Mouse (Mus musculus): Measurements from ENCODE around the gene Zfp105. TPM values are rescaled to one million over a fixed set of nuclear protein-coding genes. Genes with fewer than 3 reads are reported as not detected.

The Zfp105 gene
- polyA plus RNA-seq (2021; fragmentation: Nextera tagmentation): 4.4 and 4.9 TPM in 2 replicates
- long read RNA-seq, experiment 1, transcript Zfp105-201 (4 exons, 2,010 nt): major isoform, 7 of 10 reads
- long read RNA-seq, experiment 1, partial matches to known transcripts: 3 of 10 reads
- long read RNA-seq, experiment 1, other reads (novel, unspliced or antisense): 0 of 10 reads
- long read RNA-seq, experiment 2, transcript Zfp105-201 (4 exons, 2,010 nt): major isoform, 45 of 51 reads
- long read RNA-seq, experiment 2, partial matches to known transcripts: 0 of 51 reads
- long read RNA-seq, experiment 2, other reads (novel, unspliced or antisense): 2 of 51 reads

DNA sequence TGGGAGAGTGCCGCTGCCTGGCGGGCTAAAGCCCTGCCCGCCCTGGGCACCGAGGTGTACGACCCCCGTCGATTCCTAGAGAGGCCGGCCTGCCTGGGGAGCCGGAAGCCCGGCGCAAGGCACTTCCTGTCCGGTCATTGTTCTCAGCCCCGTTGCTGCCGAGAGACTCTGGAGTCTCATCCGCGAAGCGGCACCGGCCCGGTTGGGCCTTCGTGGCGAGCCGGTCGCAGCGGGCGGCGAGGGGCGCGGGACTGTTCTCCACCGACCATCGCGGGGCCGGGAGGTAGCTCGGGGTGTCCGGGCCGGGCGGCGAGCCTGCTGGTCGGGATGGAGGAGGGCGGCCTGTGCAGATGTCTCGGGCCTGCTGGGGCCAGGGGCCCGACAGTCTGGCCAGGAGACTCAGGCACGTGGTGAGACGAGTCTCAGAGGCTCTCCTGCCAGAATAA is at the start of gene Zfp105:
Zfp105 (plus strand) TSS at position 137 of the 446 bp plus-strand sequence.

DNA sequence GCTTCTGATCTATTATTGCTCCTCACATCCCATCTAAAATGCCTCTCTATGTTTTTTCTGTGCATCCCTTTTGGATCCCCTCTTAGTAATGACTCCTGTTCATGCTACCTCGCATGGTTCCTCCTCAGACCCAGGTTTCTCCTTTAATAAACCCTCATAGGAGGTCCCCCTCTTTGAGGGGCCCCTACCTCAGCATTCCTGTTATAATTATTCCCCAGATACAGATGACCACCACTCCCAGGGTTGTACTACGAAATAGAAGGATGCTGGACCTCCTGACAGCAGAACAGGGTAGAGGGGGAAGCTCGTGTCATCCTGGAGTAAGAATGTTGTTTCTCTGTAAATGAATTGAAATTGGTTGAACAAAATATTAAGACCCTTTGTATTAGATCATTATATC is 37.5 kb upstream of the Zfp105 start, which contains the start of gene Zkscan7:
Zkscan7 (plus strand) TSS at position 301 of the 400 bp plus-strand sequence.

DNA sequence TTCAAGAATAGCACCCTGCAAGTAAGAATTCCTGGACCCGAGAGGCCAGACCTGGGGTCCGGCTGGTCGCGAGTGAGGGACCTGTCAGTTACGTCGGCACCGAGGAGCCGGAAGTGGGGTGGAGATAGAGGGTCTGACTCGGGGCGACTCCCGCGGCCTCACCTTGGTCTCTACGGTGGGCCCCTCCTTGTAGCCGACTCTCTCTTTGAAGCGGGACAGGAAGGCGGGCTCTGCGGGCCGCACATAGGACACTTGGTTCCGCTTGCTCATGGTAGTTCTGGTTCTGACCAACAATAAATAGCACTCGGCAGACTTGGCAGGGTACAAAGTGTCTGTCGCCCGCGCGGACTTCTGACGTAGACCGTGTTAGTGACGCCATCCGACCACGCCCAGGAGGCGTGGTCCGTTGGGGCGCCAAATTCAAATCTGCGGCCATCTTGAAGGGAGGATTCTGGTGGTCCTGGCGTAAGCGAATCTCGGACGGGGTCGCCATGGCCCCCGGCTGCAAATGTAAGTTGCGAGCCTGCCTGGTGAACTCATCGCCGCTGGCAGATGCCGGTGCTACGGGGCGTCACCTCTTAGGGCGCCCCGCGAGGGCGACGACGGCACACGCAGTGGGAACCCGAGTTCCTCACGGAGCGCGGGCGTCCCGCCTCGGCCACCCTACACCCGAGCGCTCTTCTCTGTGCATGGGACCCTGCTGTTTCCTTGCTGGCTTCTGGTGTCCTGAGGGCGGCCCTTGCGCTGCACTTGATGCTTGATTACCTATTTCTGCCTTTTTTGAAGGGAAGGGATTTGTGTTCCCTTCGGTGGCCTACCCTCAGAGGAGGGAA is 28.0 kb downstream of the Zfp105 start, which contains the start of the genes 1110059G10Rik and Kif15:
1110059G10Rik (minus strand) TSS at position 358 of the 833 bp plus-strand sequence.
Kif15 (plus strand) TSS at position 404 of the 833 bp plus-strand sequence.

Other genes with a start within 250 kb of the Zfp105 start
- not detected in 2 replicates for gene Topaz1, start 175.7 kb upstream of the Zfp105 start, polyA plus RNA-seq (2021; fragmentation: Nextera tagmentation)
- gene Tcaim, start 117.5 kb upstream of the Zfp105 start, polyA plus RNA-seq (2021; fragmentation: Nextera tagmentation): 11.4 and 11.7 TPM in 2 replicates
- 0.50 TPM in 1 of 2 replicates, not detected in the other for gene Gm35549, start 79.0 kb upstream of the Zfp105 start, polyA plus RNA-seq (2021; fragmentation: Nextera tagmentation)
- 12.5 and 17.8 TPM in 2 replicates for gene Zfp445, start 57.1 kb upstream of the Zfp105 start, polyA plus RNA-seq (2021; fragmentation: Nextera tagmentation)
- 0.10 and 0.24 TPM in 2 replicates for gene Zkscan7, start 37.4 kb upstream of the Zfp105 start, polyA plus RNA-seq (2021; fragmentation: Nextera tagmentation)
- 17.5 and 18.8 TPM in 2 replicates for gene 1110059G10Rik, start 27.9 kb downstream of the Zfp105 start, polyA plus RNA-seq (2021; fragmentation: Nextera tagmentation)
- 0.16 and 0.18 TPM in 2 replicates for gene Kif15, start 28.0 kb downstream of the Zfp105 start, polyA plus RNA-seq (2021; fragmentation: Nextera tagmentation)
- gene Tmem42, start 98.3 kb downstream of the Zfp105 start, polyA plus RNA-seq (2021; fragmentation: Nextera tagmentation): 44.5 and 46.6 TPM in 2 replicates
- gene Tgm4, start 111.7 kb downstream of the Zfp105 start, polyA plus RNA-seq (2021; fragmentation: Nextera tagmentation): 0.29 and 0.43 TPM in 2 replicates
- gene Zdhhc3, start 190.1 kb downstream of the Zfp105 start, polyA plus RNA-seq (2021; fragmentation: Nextera tagmentation): 56.5 and 67.5 TPM in 2 replicates
- 72.1 and 73.4 TPM in 2 replicates for gene Exosc7, start 190.1 kb downstream of the Zfp105 start, polyA plus RNA-seq (2021; fragmentation: Nextera tagmentation)
- gene Clec3b, start 227.9 kb downstream of the Zfp105 start, polyA plus RNA-seq (2021; fragmentation: Nextera tagmentation): not detected in 2 replicates

Measured in layer of hippocampus, adult 6 months (tissue).